Mouse (Mus musculus) cortical plate, adult 2 months (tissue): ENCODE data around the gene Rpgr.

ENCODE experiments used
- CTCF ChIP-seq: fragments of 200-500 bp; IDR thresholded peaks from 2 replicates; pipeline ENCODE4 v1.5.1; 2011; ENCODE audit warnings: mild to moderate bottlenecking, control low read depth, low read length; ENCODE audit not compliant: insufficient read depth; ENCODE audit errors: extremely low read depth
- POLR2A ChIP-seq: fragments of 200-500 bp; IDR thresholded peaks from 2 replicates; pipeline ENCODE4 v1.6.1; 2011; ENCODE audit warnings: mild to moderate bottlenecking, low read length, control low read depth; ENCODE audit not compliant: insufficient read depth; ENCODE audit errors: extremely low read depth

DNA sequence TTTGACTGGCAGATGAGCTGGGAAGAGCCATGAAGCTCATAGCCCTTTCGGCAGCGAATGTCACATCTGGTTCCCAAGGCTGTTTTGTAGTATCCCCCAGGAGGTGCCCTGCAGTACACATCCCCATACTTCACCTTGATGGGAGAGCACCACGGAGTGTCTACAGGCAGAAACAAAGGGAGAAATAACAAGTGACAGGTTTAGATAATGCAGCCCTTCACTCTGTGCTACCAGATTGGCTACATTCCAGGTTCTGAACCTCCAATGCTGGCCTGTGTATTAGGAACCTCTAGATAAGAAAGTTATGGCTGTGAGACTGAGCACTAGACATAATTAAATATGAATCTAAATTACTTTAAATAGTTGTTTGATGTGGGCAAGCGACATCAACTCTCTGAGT is 147.3 kb downstream of the Rpgr start:
- TF ChIP-seq POLR2A (no peak), CTCF (no peak)
